Mouse (Mus musculus) heart, postnatal 36 days (tissue): ENCODE data around the gene Diablo. TPM values are rescaled to one million over a fixed set of nuclear protein-coding genes. Genes with fewer than 3 reads are reported as not detected.
"Not testable (repeated sequence)": the region's sequence is repeated elsewhere in the genome, so short reads cannot be mapped to it uniquely, and the experiment has no call there.

Experiments
- DNase-seq, 2 experiments: peaks; one replicate each; pipeline ENCODE4 v3.0.0; 2021 to 2022
- intact Hi-C: fragments of 180-260 bp; cut with DNase I; formaldehyde crosslinking; loops from one replicate; pipeline ENCODE4 v1.15.1; 2025
- total RNA-seq, 2 experiments: library from RNA; stranded (reverse); gene quantifications; 2 replicates each; pipeline ENCODE4 v1.2.3; 2021

Gene Diablo
- total RNA-seq: 10 to 100 TPM; 63.0 to 67.5 TPM

DNA sequence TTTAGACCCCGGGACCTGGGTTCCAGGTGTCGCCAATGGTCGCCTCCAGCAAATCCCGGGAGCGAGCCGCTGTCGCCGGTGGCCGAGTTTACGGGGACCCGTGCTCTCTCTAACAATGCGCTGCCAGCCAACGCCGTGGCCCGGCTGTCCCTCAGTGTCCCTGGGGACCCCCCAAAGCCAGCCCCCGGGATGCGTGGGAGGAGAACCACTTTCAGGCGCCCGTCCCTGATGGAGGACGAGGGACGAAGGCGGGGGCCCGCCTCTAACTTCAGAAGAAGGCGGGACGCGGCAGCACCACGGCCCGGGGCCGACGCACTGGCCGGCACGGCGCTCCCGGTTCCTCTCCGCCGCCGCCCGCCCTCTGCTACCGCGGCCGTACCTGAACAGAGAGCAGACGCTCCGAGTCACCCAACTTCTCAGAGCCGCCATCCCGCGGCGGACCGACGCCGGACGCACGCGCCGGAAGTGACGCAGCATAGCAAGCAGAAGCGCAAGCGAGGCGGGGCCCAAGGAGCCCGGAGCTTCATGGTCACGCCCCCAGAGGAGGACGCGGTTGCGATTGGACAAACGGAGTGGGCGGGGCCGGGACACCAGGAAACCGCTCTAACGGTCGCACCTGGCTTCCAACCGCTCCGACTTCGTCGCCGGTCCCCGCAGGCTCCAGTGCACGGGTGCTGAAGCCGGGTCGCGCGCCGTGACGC is at the start of gene Diablo:
Gene Diablo (minus strand): TSS at position 485 of the 701 bp plus-strand sequence.
- intact Hi-C loops: loop anchor here (5.0 kb wide), 1 partner anchor 82 kb away; no protein-coding TSS in a partner anchor
- DNase-seq: peak; percentile 98

DNA sequence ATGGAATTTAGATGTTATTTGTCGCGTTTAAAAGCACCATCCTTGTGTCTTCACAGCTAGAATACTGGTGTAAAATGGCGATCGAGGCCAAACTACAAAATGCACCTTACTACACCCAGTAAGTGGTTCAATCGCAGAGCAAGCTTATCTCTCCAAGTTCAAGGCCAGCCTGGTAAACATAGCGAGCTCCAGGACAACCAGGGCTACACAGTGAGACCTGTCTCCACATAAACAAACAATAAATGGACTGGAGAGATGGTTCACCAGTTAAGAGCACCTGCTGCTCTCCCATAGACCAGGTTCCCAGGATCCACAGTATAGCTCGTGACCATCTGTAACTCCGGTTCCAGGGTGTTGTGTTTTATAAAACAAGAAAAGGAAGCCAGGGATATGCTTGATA is 49.4 kb upstream of the Diablo start:
- intact Hi-C loops: no loop called here
- no peak for DNase-seq

DNA sequence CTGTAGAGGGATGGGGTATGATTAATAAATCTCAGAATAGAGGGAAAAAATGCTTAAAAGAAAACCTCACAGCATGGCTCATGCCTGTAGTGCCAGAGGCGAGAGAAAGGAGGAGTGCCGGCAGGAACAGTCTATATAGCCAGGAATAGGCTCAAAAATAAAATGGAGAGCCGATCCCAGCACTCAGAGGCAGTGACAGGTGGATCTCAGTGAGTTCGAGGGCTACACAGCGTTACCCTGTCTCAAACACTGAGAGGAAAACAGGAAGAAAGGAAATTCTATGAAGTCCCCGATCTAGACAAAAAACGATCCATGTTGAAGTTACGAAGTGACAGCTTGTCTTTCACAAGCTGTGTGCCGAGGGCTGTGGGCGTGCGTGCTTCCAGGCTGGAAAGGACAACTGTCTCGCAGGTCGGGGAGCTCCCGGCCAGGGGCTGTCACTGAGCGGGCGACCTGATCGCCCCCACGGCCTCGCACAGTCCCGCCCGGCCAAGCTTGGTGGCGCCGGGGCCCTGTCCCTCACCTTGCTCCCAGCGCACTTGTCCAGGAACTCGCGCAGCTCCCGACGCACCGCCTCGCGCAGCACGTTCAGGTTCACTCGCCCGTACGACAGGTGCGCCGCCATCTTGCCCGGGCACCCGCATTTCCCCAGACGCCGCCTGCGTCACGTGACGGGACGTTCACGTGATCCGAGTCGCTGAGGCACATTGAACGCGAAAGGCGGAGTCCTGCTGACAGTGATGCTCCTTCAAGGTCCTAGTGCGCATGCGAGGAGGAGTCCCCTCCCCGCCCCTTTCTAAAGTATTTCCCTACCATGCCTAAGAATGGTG is 48.6 kb upstream of the Diablo start, which contains the start of gene Vps33a:
Gene Vps33a (minus strand): TSS at position 682 of the 830 bp plus-strand sequence.
- intact Hi-C loops: no loop called here

DNA sequence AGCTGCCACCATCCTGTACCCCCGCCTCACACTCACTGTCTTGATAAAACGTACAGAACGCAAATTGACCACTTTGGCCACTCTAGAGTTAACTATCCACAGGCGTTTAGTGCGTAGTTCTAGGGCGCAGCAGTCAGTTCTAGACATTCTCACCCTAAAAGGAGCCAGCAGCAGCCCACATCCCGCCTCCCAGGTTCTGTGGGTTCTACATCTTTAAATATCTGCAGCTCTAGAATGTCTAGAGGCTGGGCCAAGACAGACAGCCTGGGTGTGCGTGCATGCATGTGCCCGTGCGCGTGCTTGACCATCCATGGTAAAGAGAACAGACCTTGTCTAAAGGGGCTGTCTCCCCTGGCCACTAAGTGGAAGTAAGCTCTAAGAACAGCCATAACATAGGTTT is 37.2 kb upstream of the Diablo start:
- intact Hi-C loops: no loop called here
- DNase-seq: no peak

More for the DNA sequence above, 48.6 kb upstream of the Diablo start, which contains the start of gene Vps33a:
- DNase-seq: peak; percentile 96 to 97

DNA sequence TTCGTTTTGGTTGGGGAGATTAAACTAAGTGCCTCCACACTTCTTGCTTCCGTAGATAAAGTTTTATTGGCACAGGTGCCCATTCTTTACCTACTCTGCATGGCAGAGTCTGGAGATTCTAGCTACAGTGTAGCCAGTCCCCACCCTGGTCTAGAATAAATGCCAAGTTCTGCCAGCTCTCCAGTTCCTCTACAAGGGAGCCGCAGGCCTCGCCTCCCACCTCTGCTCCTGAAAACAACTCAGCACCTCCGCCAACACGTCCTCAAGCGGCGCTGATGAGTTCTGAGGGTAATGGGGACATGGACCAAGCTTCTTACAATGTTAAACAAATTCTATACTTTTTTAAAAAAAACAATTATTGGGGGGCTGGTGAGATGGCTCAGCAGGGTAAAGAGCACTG is 35.6 kb upstream of the Diablo start:
- DNase-seq: no peak
- intact Hi-C loops: no loop called here

DNA sequence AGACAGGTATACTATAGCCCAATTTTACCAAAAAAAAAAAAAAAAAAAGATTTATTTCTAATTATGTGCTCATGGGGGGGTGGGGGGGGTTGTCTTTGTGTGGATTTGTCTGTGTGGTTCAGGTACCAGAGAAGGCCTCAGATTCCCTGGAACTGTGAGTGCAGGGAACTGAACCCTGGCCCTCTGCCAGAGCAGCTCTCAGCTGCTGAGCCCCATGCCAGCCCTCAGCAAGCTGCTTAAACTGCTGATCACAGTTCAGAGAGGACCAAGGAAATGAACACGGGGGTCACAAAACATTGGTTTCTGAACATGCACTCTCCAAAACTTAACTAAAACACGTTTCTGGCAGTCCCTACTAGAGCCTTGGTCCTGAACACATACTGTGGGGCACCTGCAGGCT is 32.5 kb upstream of the Diablo start:
- DNase-seq: peak; percentile 50 to 62
- intact Hi-C loops: no loop called here

DNA sequence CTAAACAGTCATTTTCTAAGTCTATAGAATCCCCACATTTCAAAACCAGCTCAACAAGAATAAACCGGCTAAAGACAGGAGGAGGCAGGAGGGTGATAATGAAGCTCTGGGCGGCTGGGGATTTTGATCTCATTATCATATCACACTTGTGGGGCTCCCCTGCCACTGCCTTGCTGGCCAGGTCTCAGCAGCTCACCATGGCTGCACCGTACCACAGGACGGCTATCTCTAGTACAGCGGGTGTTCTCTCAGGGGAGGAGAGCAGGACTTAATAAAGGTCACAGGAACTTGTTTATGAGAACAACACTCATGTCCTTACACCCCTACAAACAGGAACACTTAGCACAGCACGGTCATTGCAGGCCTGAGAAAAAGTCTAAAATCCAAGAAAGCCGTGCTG is 31.7 kb upstream of the Diablo start:
- DNase-seq: peak in 1 of 2 experiments; percentile 0
- intact Hi-C loops: no loop called here

DNA sequence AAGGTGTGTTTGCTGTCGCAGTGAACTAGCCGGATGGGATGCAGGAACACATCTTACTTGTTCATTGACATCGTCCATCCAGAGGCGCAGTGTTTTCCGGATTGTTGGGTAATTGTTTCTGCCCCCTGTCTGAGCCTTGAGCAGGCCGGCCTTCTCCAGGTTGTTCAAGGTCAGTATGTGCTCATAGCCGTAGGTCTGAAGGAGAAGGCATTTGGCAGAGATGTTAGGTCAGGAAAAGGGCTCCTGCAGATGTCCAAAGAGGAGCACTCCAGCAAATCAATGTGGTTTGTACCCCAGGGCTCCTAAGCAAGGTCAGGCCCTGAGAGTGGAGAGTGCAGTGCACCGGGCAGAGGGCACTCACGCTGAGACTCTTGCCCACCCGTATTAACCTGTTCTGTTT is 9.8 kb upstream of the Diablo start:
- intact Hi-C loops: no loop called here
- no peak for DNase-seq

DNA sequence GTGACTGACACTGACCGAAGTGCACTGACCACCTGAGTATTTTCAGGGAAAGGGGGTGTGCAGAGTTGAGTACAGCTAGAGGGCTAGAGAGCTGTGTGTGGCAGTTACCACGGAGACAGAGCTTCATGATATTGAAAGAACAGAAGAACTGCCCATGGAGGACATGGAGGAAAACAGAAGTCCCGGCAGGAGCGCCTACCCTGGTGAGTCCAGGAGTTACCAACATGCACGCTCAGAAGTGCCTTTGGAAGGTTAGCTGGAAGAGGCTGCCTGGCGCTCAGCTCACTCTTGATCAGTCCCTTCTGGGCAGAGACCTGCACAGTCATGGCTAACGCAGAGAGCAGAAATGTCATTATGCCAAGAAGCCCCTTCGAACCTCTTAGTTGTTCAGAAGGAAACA is 6.1 kb upstream of the Diablo start:
- DNase-seq: no peak
- intact Hi-C loops: no loop called here

DNA sequence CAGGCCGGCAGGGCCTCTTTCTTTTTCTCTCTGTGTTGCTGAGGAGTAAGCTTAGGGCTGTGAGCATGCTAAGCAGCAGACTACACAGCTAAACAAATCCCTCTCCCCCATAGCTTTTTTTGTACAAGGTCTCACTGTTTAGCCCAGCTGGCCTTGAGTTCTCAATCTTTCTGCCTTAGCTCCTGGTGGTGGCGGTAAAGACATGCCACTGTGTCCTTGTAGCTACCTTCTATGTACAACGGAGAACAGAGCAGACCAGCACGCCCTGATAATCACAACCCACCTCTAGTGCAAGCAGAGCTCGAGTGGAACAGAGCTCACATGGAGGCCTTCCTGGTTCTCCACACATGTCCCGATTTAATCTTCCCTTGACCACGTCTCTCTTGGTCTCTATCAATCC is 4.7 kb upstream of the Diablo start:
- intact Hi-C loops: no loop called here
- DNase-seq: no peak

DNA sequence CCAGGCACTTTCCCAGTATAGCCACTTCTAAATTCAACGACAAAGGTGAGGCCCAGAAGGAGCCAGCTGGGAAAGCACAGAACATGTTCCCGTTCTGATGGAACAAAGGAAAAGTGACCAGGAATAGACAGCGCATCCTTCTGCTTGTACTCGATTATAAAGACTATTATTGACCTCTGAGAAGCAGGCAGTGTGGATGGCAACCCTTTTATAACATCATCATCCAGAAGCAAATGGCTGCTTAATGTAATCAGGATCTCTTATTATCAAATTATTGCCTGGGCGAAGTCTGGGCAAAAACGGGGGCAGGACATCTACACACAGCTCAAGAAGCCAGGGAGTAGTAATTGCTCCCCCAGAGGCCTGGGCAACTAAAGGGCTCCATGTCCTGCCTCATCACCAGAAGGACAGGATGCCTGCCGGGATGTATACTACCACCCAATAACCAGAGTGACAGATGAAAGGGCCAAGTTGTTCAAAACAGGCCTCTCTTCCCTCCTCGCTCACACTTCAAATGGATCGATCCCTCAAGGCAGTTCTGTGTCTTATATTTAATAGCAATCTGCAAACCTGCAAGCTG is 2.0 kb upstream of the Diablo start:
- intact Hi-C loops: no loop called here
- DNase-seq: no peak

DNA sequence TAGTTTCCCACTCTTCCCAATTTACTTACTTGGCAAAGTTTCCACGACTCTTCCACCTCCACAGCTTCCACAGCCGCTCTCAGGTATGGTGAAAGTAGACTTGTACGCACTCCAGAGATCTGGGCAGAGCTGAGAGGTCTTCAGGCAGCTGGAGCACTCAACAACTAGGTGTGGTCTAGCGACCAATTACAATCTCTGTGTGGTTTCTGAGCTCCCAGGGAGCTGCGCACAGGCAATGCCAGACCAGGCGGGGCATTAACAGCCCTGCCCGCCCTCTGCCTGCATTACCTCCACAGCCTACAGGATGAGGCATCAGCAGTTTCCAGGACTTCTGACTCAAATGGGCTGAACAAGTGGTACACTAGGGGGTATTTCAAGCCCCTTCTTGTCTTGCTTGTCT is 1.3 kb upstream of the Diablo start, which contains the start of gene Gm49027:
Gene Gm49027 (minus strand): TSS at position 208 of the 400 bp plus-strand sequence.
- intact Hi-C loops: no loop called here
- no peak for DNase-seq

DNA sequence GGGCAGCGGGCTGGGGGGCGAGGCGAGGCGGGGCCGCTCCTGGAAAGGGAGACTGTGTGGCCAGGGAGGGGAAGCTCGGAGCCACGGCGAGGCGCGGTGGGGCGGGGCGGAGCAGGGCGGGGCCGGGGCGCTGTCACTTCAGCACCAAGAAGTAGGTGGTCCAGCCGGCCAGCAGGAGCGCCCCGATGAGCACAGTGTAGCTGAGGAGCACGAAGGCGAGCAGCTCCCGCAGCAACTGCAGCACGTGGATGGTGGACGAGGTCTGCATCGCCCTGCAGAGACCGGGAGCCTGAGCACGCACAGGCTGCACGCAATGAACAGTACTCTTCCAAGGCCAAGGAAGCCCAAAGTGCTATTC is 396 bp upstream of the Diablo start:
- DNase-seq: no peak
- intact Hi-C loops: loop anchor here (5.0 kb wide), 1 partner anchor 82 kb away; no protein-coding TSS in a partner anchor

DNA sequence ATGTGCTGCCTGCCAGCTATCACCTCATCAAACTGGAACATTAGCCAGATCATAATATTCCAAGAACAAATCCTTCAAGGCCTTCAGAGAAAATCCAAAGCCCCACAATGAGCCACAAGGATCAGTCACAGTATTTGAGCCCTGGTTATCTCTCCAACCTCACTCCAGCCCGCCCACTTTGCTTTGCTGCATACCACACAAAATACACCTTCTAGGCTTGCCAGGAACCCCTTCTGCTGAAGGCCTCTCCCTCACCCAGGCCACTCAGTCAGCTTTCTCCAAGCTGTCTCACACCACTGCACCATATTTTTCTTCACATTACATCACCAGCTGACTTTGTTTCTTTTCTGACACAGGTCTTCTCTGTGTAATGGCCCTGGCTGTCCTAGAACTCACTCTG is 1.8 kb downstream of the Diablo start:
- intact Hi-C loops: loop anchor here (5.0 kb wide), 1 partner anchor 80 kb away; no protein-coding TSS in a partner anchor
- DNase-seq: no peak

DNA sequence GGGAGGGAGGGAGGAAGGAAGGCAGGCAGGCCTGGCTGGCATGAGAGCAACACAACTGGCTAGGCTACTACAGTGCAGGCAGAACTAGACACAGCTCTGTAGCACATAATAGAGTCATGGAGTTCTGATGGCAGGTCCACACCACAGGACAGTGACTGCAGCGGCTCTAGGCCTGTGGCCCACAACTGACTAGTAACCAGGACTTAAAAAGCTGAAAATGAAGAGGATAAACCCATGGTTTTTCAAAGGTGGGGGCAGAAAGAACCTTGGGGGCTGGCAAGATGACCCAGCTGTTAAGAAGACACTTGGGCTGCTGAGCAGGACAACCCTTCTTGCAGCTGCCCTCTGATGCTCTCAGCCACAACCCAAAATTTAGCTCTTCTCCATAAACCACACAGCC is 2.4 kb downstream of the Diablo start:
- no peak for DNase-seq
- intact Hi-C loops: loop anchor here (5.0 kb wide), 1 partner anchor 79 kb away; no protein-coding TSS in a partner anchor

DNA sequence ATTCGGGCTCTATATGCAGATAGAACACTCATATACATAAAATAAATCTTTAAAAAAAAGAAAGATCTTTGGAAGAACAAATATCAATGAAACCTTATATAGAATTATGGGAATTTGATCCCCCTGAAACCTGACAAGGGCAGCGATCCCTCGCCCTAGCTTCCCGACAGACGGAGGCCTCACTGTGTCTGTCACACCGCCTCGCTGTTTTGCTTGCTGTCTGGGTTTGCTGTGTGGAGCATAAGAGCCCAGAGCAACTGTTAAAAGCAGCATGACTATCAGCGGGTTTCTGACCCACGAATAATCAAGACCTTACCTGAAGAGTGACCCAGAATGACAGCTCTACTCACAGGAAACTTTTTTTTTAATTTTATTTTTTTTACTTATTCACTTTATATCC is 3.3 kb downstream of the Diablo start:
- no peak for DNase-seq

DNA sequence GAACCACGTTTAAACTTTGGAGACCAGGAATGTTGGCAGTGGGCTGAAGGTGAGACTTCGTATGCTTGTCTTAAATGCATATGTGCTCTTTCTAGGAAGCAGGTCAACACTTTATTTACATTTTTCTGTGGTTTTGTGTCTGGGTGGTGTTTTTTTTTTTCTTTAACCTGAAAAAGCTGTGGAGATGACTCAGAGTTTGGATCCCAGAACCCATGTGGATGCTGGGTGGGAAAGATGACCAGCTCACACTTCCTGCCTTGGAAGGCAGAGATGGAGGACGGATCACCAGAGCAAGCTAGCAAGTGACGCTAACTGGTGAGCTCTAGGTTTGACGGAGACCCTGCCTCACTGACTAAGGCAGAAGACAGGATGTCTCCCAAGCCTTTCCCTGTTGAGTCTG is 9.1 kb downstream of the Diablo start:
- no peak for DNase-seq
- intact Hi-C loops: no loop called here

More for the DNA sequence above, 3.3 kb downstream of the Diablo start:
- intact Hi-C loops: loop anchor here (5.0 kb wide), 1 partner anchor 78 kb away; no protein-coding TSS in a partner anchor

DNA sequence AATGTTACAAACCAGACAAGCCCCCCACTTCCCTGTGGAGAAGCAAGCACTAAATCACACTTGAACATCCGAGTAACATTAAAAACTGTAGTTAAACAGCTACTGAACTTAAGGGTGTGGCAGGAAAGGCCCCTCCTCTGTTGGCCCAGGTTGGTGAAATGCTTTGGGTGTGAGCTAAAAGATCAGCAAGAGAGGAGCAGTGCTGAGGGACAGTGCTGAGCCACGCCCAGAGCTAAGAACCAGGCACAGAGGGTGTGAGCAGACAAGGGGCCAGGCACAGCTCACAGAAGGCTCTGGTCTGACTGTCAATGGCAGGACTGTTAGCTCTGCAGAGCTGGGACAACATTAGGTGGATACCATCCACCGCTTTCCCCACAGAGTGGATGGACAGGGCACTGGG is 11.9 kb downstream of the Diablo start:
- no peak for DNase-seq
- intact Hi-C loops: no loop called here

DNA sequence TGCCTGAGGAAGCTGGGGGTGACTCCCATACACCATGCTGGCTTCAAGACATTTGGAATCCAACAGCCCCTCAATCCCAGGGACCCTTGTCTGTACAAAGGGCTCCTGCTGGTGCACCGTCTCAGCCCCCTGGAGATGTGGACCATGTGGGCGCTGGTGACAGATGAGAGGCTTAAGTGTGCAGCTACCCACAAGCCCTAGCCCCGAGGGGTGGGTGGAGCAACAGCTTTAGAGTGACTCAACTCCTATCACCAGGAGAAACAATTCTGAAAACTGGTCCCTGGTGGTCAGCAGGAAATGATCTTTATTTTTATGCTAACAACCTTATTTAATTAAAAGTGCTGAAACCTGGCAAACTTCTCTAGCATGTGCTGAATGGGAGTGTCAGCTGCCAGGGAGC is 12.6 kb downstream of the Diablo start:
- intact Hi-C loops, DNase-seq: not testable (repeated sequence)

DNA sequence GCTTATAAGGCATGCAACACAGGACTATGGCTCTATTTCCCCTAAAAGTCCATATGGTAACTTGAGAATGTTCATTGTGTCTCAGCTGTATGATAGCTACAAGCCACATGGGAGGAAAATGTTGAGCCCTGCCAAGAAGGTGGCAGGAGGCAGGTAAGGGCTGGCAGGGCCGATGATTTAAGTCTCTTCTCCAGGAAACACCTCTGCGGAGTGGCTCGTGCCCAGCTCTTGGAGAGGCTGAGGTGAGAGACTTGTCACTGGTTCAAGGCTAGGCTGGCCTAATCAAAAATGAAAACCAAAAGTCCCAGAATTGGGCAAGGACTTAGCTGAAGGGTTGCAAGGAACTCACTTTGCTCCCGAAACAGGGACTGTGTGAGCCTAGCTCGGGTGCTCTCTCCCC is 13.8 kb downstream of the Diablo start, which contains the start of gene B3gnt4:
Gene B3gnt4 (plus strand): TSS at position 301 of the 400 bp plus-strand sequence.
- no peak for DNase-seq
- intact Hi-C loops: no loop called here

DNA sequence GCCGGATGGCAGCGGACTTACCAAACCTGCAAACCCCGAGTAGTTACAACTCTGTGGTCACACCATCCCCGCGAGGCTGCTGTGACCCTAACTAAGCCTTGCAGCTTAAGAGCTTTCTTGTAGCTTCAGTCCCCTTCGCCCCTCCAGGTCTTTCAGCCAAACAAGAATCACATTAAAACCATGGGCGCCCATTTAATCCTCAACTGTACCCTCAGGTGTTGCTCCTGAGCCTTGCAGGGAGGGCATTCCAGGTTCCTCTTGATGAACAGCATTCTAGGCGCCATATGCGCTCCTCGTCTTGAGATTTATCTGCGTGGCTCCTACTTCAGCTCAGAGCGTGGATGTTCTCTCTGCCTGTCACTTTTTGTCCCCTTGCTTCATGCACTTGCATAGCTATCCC is 15.1 kb downstream of the Diablo start:
- intact Hi-C loops: no loop called here
- DNase-seq: no peak
